Mouse (Mus musculus): Measurements from ENCODE around the gene Wwc1.

Gene Wwc1

GRCm38 (mm10) chr11:35973135-35973534 is 7.2 kb downstream of the Wwc1 start:
- no peak for DNase-seq (ENCODE audit: low read depth, low spot score)

GRCm38 (mm10) chr11:35972270-35972931 is 7.9 kb downstream of the Wwc1 start:
- DNase-seq (ENCODE audit: low read depth, low spot score) = no peak

GRCm38 (mm10) chr11:35970806-35971705 is 9.3 kb downstream of the Wwc1 start:
- no peak for DNase-seq (ENCODE audit: low read depth, low spot score)

- DNase-seq (ENCODE audit: low read depth, low spot score) = no peak
Observed at GRCm38 (mm10) chr11:35968291-35968690, 12.0 kb downstream of the Wwc1 start.

GRCm38 (mm10) chr11:35963981-35964549 is 16.3 kb downstream of the Wwc1 start:
- DNase-seq (ENCODE audit: low read depth, low spot score) = no peak

GRCm38 (mm10) chr11:35963554-35963953 is 16.8 kb downstream of the Wwc1 start:
- DNase-seq (ENCODE audit: low read depth, low spot score) = no peak

GRCm38 (mm10) chr11:35962431-35962830 is 17.9 kb downstream of the Wwc1 start:
- DNase-seq (ENCODE audit: low read depth, low spot score) = no peak

- no peak for DNase-seq (ENCODE audit: low read depth, low spot score)
Observed at GRCm38 (mm10) chr11:35959270-35959669, 21.1 kb downstream of the Wwc1 start.

GRCm38 (mm10) chr11:35955572-35955971 is 24.8 kb downstream of the Wwc1 start:
- DNase-seq (ENCODE audit: low read depth, low spot score) = no peak

- DNase-seq (ENCODE audit: low read depth, low spot score) = no peak
Observed at GRCm38 (mm10) chr11:35953179-35953578, 27.1 kb downstream of the Wwc1 start.

- DNase-seq (ENCODE audit: low read depth, low spot score) = no peak
Observed at GRCm38 (mm10) chr11:35951727-35952065, 28.6 kb downstream of the Wwc1 start.

- no peak for DNase-seq (ENCODE audit: low read depth, low spot score)
Observed at GRCm38 (mm10) chr11:35951058-35951726, 29.1 kb downstream of the Wwc1 start.

GRCm38 (mm10) chr11:35950466-35950865 is 29.9 kb downstream of the Wwc1 start:
- DNase-seq (ENCODE audit: low read depth, low spot score) = no peak

- DNase-seq (ENCODE audit: low read depth, low spot score) = no peak
Observed at GRCm38 (mm10) chr11:35950011-35950410, 30.3 kb downstream of the Wwc1 start.

- DNase-seq (ENCODE audit: low read depth, low spot score) = no peak
Observed at GRCm38 (mm10) chr11:35948457-35948881, 31.9 kb downstream of the Wwc1 start.

- DNase-seq (ENCODE audit: low read depth, low spot score) = no peak
Observed at GRCm38 (mm10) chr11:35947944-35948343, 32.4 kb downstream of the Wwc1 start.

- DNase-seq (ENCODE audit: low read depth, low spot score) = no peak
Observed at GRCm38 (mm10) chr11:35945187-35945586, 35.1 kb downstream of the Wwc1 start.

GRCm38 (mm10) chr11:35941641-35942040 is 38.7 kb downstream of the Wwc1 start:
- DNase-seq (ENCODE audit: low read depth, low spot score) = no peak

GRCm38 (mm10) chr11:35941064-35941463 is 39.3 kb downstream of the Wwc1 start:
- no peak for DNase-seq (ENCODE audit: low read depth, low spot score)

- DNase-seq (ENCODE audit: low read depth, low spot score) = no peak
Observed at GRCm38 (mm10) chr11:35938790-35939385, 41.4 kb downstream of the Wwc1 start.

GRCm38 (mm10) chr11:35935645-35936044 is 44.7 kb downstream of the Wwc1 start:
- no peak for DNase-seq (ENCODE audit: low read depth, low spot score)

GRCm38 (mm10) chr11:35935133-35935532 is 45.2 kb downstream of the Wwc1 start:
- no peak for DNase-seq (ENCODE audit: low read depth, low spot score)

Data from retina, adult 2 months (tissue).